21 mouse cellular contexts compared by ENCODE assay signal in the genomic region with DNA sequence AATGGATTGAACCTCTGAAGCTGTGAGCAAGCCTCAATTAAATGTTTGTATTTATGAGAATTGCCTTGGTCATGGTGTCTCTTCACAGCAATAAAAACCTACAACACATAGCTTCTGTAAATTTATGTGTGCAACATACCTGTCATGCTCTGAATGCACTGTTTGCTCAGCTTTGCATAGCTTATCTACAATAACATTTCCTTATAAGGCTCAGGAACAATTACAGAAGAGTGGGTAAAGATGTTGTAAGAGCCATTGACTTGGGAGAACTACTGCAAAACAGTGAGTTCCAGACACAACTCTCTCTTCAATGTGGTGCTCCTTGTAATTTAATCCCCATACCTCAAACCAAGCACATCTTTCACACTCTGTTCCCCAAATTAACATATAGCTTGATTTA.
"Had no signal": no experiment of that assay in that cellular context is flagged by ENCODE, and none has a peak within 500 bp of the region (broad histone marks: within the 10 kb centered on the region; RNA-seq: fewer than 3 reads in every experiment).

No protein-coding gene starts in this region.

- H3K36me3 ChIP-seq: liver, embryonic 15.5 days; midbrain, embryonic 13.5 days; neural tube, embryonic 13.5 days; neural tube, embryonic 15.5 days had no signal

- DNase-seq: liver, postnatal 0 days; lung, embryonic 14.5 days; lung, postnatal 14 days; lung, postnatal 36 days; retina, postnatal 1 day; right cerebral cortex, adult 18-20 months; right cerebral cortex, postnatal 25 days; right cerebral cortex, postnatal 4 days; spleen, adult 18-20 months; thymus, adult 18-20 months; thymus, postnatal 14 days; thymus, postnatal 36 days had no signal

- H3K9ac ChIP-seq: liver, embryonic 15.5 days; liver, postnatal 0 days; lung, embryonic 14.5 days; midbrain, embryonic 13.5 days; neural tube, embryonic 13.5 days; neural tube, embryonic 15.5 days had no signal

- H3K27me3 ChIP-seq: liver, embryonic 15.5 days; megakaryocyte, embryonic 14.5 days; midbrain, embryonic 13.5 days; neural tube, embryonic 13.5 days; neural tube, embryonic 15.5 days had no signal

- H3K27ac ChIP-seq: liver, embryonic 15.5 days; macrophage; midbrain, embryonic 13.5 days; neural tube, embryonic 13.5 days; neural tube, embryonic 15.5 days had no signal

- H3K4me2 ChIP-seq: liver, embryonic 15.5 days; lung, embryonic 14.5 days; midbrain, embryonic 11.5 days; midbrain, embryonic 13.5 days; neural tube, embryonic 13.5 days; neural tube, embryonic 15.5 days had no signal

- H3K9me3 ChIP-seq: liver, embryonic 15.5 days; megakaryocyte, embryonic 14.5 days; midbrain, embryonic 13.5 days; neural tube, embryonic 13.5 days; neural tube, embryonic 15.5 days had no signal

- ATAC-seq: liver, postnatal 0 days; midbrain, embryonic 13.5 days; midbrain, embryonic 16.5 days had no signal

- H3K4me1 ChIP-seq: liver, embryonic 15.5 days; megakaryocyte, embryonic 14.5 days; midbrain, embryonic 13.5 days; neural tube, embryonic 13.5 days; neural tube, embryonic 15.5 days had no signal

- H3K4me3 ChIP-seq: liver, embryonic 15.5 days; megakaryocyte, embryonic 14.5 days; midbrain, embryonic 13.5 days; myocyte; neural tube, embryonic 13.5 days; neural tube, embryonic 15.5 days had no signal
